Mouse (Mus musculus): Measurements from ENCODE around the gene Phc1. TPM values are rescaled to one million over a fixed set of nuclear protein-coding genes. Genes with fewer than 3 reads are reported as not detected.
A peak's percentile ranks its signal among the peaks of the same experiment; 100 is the strongest.

Phc1 gene
- polyA plus RNA-seq, 1 experiment from 2014 or later = 26.8 TPM

DNA sequence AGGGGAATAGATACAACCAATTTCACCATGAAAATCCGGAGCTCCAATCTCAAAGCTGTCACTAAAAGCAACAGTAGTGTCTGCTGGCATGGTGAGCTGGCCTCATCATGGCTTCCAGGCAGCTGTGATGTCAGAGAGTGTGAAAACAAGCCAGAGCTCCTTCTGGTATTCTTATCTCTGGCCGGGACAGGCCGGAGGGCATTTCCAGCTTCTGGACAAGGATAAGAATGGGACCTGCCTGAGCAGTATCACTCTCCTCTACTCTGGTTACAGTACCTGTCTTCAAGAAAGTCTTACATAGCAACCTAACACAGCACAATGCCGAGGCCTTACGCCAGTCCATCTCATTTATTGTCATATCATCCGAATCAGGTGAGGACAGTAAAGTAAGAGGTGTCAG, 5.4 kb upstream of the Phc1 start:
- Histone ChIP-seq H3K36me3 (ENCODE audit: insufficient read depth) (no peaks in the 10 kb centered on the region), H3K4me1 (ENCODE audit: insufficient read depth) (no peaks in the 10 kb centered on the region), H3K4me3 (ENCODE audit: low read depth, low read length) (no peak overlapping the region), H3K9me3 (ENCODE audit: low read depth, low read length) (no peaks in the 10 kb centered on the region), H3K4me2 (no peak overlapping the region), H3K27ac (ENCODE audit: low read depth) (no peak overlapping the region), H3K9ac (no peak overlapping the region), H3K27me3 (ENCODE audit: insufficient read depth, low read length) (no peaks in the 10 kb centered on the region)
- no peak for TF ChIP-seq CTCF (IDR thresholded peaks at IDR 0.05; ENCODE audit: low read depth)
- DNase-seq = no peak
- WGBS = 53% methylated on average over 6 of the region's 6 CpGs
- ATAC-seq (ENCODE audit: insufficient read depth) = no peak

- Histone ChIP-seq H3K9ac (no peak overlapping the region), H3K4me1 (ENCODE audit: insufficient read depth) (no peaks in the 10 kb centered on the region), H3K27ac (ENCODE audit: low read depth) (no peak overlapping the region), H3K36me3 (ENCODE audit: insufficient read depth) (no peaks in the 10 kb centered on the region), H3K9me3 (ENCODE audit: low read depth, low read length) (no peaks in the 10 kb centered on the region), H3K4me2 (no peak overlapping the region), H3K4me3 (ENCODE audit: low read depth, low read length) (no peak overlapping the region), H3K27me3 (ENCODE audit: insufficient read depth, low read length) (no peaks in the 10 kb centered on the region)
- no peak for TF ChIP-seq CTCF (IDR thresholded peaks at IDR 0.05; ENCODE audit: low read depth)
- WGBS = 41% methylated on average over 9 of the region's 9 CpGs
- no peak for DNase-seq
- ATAC-seq (ENCODE audit: insufficient read depth) = no peak
These were observed 4.2 kb upstream of the Phc1 start for GRCm38 (mm10) chr6:122344386-122345116.

DNA sequence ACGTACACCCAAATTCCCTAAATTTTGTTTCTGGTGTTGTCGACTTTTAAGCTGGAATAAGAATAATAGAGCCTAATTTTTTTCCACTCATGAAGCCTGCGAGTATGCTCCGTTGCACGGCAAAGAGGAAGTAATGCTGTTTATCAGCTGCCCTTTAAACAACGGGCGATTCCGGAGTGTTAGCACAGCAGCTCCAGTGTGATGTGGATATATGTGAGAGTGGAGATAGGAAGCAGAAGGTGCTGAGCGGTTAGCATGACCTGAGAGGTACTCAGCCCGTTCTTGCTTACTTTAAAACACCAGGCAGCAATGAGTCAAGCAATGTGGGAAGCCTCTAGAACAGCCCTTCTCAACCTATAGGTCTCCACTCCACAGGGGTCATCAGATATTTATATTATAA, 3.4 kb upstream of the Phc1 start:
- no peak for TF ChIP-seq CTCF (IDR thresholded peaks at IDR 0.05; ENCODE audit: low read depth)
- H3K9ac ChIP-seq = no peak overlapping the region
- H3K36me3 ChIP-seq (ENCODE audit: insufficient read depth) = no peaks in the 10 kb centered on the region
- H3K4me2 ChIP-seq = no peak overlapping the region
- ATAC-seq (ENCODE audit: insufficient read depth) (no peak), DNase-seq (peak; percentile 34)
- H3K9me3 ChIP-seq (ENCODE audit: low read depth, low read length) = no peaks in the 10 kb centered on the region
- no peak overlapping the region for H3K4me3 ChIP-seq (ENCODE audit: low read depth, low read length)
- no peaks in the 10 kb centered on the region for H3K27me3 ChIP-seq (ENCODE audit: insufficient read depth, low read length)
- 13% methylated on average over 10 of the region's 10 CpGs for WGBS
- no peak overlapping the region for H3K27ac ChIP-seq (ENCODE audit: low read depth)
- H3K4me1 ChIP-seq (ENCODE audit: insufficient read depth) = no peaks in the 10 kb centered on the region

GRCm38 (mm10) chr6:122342125-122342524, 1.8 kb upstream of the Phc1 start:
- Histone ChIP-seq H3K9ac (no peak overlapping the region), H3K27ac (ENCODE audit: low read depth) (no peak overlapping the region), H3K9me3 (ENCODE audit: low read depth, low read length) (no peaks in the 10 kb centered on the region), H3K36me3 (ENCODE audit: insufficient read depth) (no peaks in the 10 kb centered on the region), H3K4me3 (ENCODE audit: low read depth, low read length) (no peak overlapping the region), H3K4me2 (no peak overlapping the region), H3K27me3 (ENCODE audit: insufficient read depth, low read length) (no peaks in the 10 kb centered on the region), H3K4me1 (ENCODE audit: insufficient read depth) (0 out of 2 replicates have a peak, but pooled peaks cover 4% of the 10 kb centered on the region)
- no peak for TF ChIP-seq CTCF (IDR thresholded peaks at IDR 0.05; ENCODE audit: low read depth)
- DNase-seq (no peak), ATAC-seq (ENCODE audit: insufficient read depth) (no peak)
- 13% methylated on average over 5 of the region's 5 CpGs for WGBS

DNA sequence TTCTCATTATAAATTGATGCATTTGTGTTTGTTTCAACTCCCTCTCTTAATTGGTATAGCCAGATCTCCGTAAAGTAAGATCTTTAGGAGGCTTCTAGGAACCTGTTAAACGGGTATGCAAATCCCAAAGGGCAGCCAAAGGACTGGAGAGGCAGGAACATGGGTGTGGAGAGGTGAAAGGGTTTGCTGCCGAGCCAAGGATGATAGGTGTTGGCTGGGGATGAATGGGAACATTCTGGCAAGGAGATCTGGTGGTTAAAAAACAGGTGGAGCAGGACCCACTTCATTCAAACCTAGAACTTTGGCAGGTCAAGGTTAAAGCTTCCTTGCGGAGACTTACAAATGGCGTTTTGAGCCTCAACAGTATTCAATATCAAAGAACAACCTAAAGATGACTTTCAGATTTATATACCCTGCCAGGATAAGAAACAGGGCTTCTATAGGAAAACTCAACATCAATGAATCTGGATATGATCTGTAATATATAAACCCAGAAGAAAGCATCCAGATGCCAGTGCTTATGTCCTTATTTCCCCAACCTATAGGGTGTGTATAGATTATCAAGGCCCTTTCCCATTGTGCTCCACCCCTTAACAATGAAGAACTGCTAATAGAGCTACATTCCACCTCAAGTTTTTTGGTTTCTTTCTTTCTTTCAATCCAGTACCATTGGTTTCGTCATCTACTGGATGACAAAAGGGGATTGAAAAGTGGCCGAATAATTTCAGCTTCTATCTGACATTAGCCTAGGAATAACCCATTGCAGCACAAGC, 863 bp upstream of the Phc1 start:
- ATAC-seq (ENCODE audit: insufficient read depth) = no peak
- H3K4me1 ChIP-seq (ENCODE audit: insufficient read depth) = 0 out of 2 replicates have a peak, but pooled peaks cover 4% of the 10 kb centered on the region
- peak overlapping the region; percentile 92; the same call in 1 of the 2 replicates for H3K27ac ChIP-seq (ENCODE audit: low read depth)
- peak overlapping the region; percentile 59 for H3K4me2 ChIP-seq
- H3K9ac ChIP-seq = no peak overlapping the region
- no peaks in the 10 kb centered on the region for H3K27me3 ChIP-seq (ENCODE audit: insufficient read depth, low read length)
- 47% methylated on average over 7 of the region's 7 CpGs for WGBS
- H3K4me3 ChIP-seq (ENCODE audit: low read depth, low read length) = no peak overlapping the region
- peak; percentile 22 for DNase-seq
- H3K36me3 ChIP-seq (ENCODE audit: insufficient read depth) = peaks cover 9% of the 10 kb centered on the region
- H3K9me3 ChIP-seq (ENCODE audit: low read depth, low read length) = no peaks in the 10 kb centered on the region
- no peak for TF ChIP-seq CTCF (IDR thresholded peaks at IDR 0.05; ENCODE audit: low read depth)

- Histone ChIP-seq H3K27me3 (ENCODE audit: insufficient read depth, low read length) (no peaks in the 10 kb centered on the region), H3K9me3 (ENCODE audit: low read depth, low read length) (no peaks in the 10 kb centered on the region), H3K4me2 (peak overlapping the region; percentile 74), H3K4me3 (ENCODE audit: low read depth, low read length) (peak overlapping the region; percentile 73), H3K27ac (ENCODE audit: low read depth) (peak overlapping the region; percentile 92), H3K9ac (peak overlapping the region; percentile 69), H3K36me3 (ENCODE audit: insufficient read depth) (peaks cover 15% of the 10 kb centered on the region), H3K4me1 (ENCODE audit: insufficient read depth) (0 out of 2 replicates have a peak, but pooled peaks cover 4% of the 10 kb centered on the region)
- ATAC-seq (ENCODE audit: insufficient read depth) = peak; percentile 89
- WGBS = under 1% methylated on average over 24 of the region's 71 CpGs
- DNase-seq = peak; percentile 93
- TF ChIP-seq CTCF (IDR thresholded peaks at IDR 0.05; ENCODE audit: low read depth) = peak; percentile 28; the same call in 1 of the 2 replicates
These were observed 566 bp downstream of the Phc1 start for GRCm38 (mm10) chr6:122339648-122340341.
